Mouse (Mus musculus): Measurements from ENCODE around the gene Nol10.

DNA sequence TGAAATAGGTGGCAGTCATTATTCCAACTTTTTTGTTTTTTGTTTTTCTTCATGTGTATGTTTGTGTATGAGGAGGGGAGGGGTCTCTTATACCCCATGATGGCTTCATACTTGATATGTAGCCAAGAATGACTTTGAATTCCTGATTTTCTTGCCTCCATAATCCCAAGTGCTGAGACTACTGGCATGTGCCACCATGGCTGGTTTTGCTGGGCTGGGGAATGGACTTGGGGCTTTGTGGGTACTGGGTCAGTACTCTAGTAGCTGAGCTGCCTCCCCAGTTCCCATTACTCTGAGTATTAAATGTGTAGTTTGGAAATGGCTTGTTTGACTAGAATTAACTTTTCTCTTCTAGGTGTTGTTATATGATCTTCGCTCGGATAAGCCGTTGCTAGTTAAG, 20.9 kb downstream of the Nol10 start:
- TF ChIP-seq CTCF (IDR thresholded peaks at IDR 0.05; ENCODE audit: low read depth, low read length) (no peak), POLR2A (IDR thresholded peaks at IDR 0.05; ENCODE audit: borderline replicate concordance, low read depth, low read length) (no peak)

All from bone marrow macrophage, adult 2 months (primary cell).